Mouse (Mus musculus): ENCODE measurements around the gene Gm17409.

Gm17409 gene

GRCm38 (mm10) chr2:58484284-58484965 is 14.5 kb downstream of the Gm17409 start:
- DNase-seq (ENCODE audit: low spot score in 2 of 2), result no peak

GRCm38 (mm10) chr2:58485152-58485551 is 15.2 kb downstream of the Gm17409 start:
- DNase-seq (ENCODE audit: low spot score in 2 of 2), result no peak

GRCm38 (mm10) chr2:58485683-58486082 is 15.8 kb downstream of the Gm17409 start:
- no peak for DNase-seq (ENCODE audit: low spot score in 2 of 2)

GRCm38 (mm10) chr2:58486441-58487278 is 16.7 kb downstream of the Gm17409 start:
- DNase-seq (ENCODE audit: low spot score in 2 of 2), result no peak

GRCm38 (mm10) chr2:58487279-58487560 is 17.3 kb downstream of the Gm17409 start:
- DNase-seq (ENCODE audit: low spot score in 2 of 2), result no peak

- no peak for DNase-seq (ENCODE audit: low spot score in 2 of 2)
These were observed 18.5 kb downstream of the Gm17409 start for GRCm38 (mm10) chr2:58488404-58488803.

DNA sequence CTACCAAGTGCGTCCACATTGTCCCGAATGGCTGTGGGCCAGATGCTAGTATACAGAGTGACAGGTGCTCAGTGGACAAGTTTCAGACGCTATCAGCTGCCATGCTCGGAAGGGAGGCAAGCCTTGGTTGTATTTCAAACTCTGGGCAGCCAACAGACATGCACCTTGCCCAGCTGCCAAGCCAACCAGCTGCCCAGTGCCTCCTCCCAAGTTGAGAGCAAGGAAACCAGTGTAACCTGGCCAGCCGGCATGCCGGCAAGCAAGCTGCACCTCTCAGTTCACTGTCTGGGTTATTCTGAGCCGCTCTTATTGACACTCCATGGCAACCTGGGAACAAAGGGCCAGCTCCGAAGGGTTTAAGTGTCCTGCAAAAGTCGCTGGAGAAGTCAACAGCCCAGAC is 19.4 kb downstream of the Gm17409 start:
- no peak for DNase-seq (ENCODE audit: low spot score in 2 of 2)

- DNase-seq (ENCODE audit: low spot score in 2 of 2), result no peak
These were observed 24.0 kb downstream of the Gm17409 start for GRCm38 (mm10) chr2:58493685-58494635.

DNA sequence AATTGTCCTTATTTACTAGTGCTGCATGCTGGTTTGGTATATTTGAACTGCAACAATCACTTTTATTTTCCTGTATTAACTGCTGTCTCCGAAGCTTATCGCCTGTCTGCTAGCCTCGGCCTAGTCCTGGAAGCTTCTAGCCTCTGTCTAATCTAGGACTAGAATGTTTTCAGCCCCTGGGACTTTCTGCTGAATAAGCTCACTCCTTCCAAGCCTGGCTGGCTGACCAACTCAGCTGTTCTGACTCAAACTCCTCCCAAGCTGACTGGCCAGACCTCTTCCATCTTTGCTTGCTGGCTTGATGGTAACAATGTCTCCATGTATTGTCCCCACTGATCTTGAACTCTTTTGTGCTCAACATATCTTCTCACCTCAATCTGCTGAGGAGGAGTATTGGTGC is 25.4 kb downstream of the Gm17409 start:
- no peak for DNase-seq (ENCODE audit: low spot score in 2 of 2)

- DNase-seq (ENCODE audit: low spot score in 2 of 2), result no peak
These were observed 26.9 kb downstream of the Gm17409 start for GRCm38 (mm10) chr2:58496647-58497410.

DNA sequence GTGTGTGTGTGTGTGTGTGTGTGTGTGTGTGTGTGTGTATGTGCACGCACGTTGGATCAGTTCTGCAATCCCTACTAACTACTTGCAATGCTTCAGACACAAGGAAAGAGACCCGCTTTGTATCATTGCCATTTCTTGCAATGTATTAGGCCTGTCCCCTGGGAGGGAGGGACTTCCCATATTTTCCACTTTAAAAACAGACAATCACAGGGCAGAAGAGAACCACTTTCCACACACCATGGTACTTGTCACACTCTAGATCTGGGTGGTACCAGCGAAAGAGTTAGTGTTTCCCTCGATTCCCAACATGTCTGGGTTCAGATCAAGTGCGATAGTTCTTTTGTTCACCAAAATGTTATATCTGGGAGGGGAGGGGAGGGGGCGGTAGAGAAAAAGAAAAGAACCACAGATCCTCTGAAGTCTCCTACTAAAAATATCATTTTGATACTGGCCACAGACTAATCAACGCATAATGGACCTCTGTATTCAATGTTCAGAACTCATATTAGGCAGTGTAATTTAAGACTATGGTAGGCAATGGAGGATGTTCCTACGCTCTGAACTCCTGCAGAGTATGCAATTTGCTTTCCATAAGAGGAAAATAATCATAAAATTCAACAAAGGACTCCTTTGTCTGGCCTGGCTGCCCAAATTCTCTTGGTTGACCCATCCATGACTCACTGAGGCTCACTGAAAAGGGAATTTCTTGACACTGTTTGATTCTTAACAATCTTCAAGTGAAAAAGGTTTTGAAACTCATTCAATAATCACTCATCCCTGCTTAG is 35.6 kb downstream of the Gm17409 start:
- no peak for DNase-seq (ENCODE audit: low spot score in 2 of 2)

GRCm38 (mm10) chr2:58510192-58510591 is 40.3 kb downstream of the Gm17409 start:
- no peak for DNase-seq (ENCODE audit: low spot score in 2 of 2)

DNA sequence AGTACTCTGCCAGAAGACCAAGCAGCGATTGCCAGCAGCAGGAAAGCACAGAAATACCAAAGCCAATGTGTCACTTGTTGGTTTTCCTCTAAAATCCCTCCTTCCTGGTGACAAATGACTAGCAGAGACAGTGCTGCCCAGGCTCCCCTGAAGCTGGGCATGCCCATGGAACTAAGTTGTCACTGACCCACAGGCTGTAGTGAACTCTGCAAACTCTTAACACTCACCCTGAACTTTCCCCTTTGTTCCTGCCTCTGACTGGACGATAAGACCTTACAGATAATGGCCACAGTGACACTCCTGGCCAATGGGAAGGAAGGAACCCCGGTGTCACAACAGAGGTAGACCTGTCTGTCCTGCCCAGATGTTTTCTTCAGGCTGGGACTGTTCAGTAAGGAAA is 43.3 kb downstream of the Gm17409 start:
- no peak for DNase-seq (ENCODE audit: low spot score in 2 of 2)

DNA sequence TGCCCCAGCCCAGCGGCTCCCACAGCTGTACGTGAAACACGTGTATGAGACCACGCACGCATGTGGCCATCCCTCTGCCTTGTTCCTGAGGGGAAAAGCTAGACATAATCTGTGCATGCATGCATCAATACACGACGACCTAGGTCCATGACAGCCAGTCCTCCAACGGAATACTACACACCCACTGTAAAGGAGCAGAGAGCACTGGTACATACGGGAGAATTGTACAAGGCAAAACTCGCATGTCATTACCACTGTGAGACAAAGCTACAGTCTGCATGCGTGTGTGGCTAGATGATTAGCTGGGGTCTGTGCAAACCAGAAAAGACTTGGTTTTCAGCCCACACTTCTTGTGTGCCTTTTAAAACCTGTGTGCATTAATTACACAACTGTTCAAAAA is 44.6 kb downstream of the Gm17409 start:
- DNase-seq (ENCODE audit: low spot score in 2 of 2), result no peak

DNA sequence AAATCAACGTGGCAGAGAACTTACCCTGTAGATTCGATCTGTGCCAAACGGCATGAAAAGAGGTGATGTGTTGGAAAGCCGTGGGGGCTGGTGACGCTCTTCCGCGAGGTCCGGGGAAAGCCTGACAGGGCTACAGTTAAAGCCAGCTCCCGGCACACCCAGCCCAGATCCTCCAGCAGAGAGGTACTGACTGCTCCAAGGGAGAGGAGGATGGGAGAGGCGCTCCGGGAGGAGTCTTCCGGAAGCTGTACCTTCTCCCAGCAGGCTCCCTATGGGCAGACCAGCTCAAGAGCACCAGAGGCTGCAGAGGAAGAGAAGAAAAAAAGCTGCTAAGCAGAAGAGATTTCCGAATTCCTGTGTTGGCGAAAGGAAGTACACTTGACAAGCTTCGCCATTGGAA is 46.1 kb downstream of the Gm17409 start:
- no peak for DNase-seq (ENCODE audit: low spot score in 2 of 2)

GRCm38 (mm10) chr2:58516920-58517319 is 47.0 kb downstream of the Gm17409 start:
- no peak for DNase-seq (ENCODE audit: low spot score in 2 of 2)

DNA sequence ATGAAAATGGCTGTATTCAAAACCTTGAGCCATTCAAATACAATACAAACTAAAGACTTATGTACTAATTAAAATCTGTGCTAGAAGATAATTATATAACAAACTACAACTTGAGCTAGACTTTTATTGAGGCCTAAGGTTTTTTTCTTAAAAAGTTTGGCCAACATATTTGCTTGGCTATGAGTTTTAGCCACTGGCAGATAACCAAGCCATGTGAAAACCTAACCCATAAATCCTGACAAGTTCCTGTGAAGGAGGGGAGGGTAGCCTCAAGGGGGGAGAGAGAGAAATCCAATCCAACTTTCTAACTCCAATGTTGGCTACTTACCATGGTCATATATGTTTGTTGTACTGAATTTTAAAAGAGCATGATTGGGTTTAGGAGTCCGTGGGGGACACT is 48.6 kb downstream of the Gm17409 start:
- no peak for DNase-seq (ENCODE audit: low spot score in 2 of 2)
